Mouse (Mus musculus) lung, adult 2 months (tissue): ENCODE data around the gene Gm49369.

Experiments
- CTCF ChIP-seq: fragments of 200-500 bp; IDR thresholded peaks from 2 replicates; pipeline ENCODE4 v1.5.1; 2011; ENCODE audit warnings: mild to moderate bottlenecking, low read length, control low read depth; ENCODE audit not compliant: insufficient read depth
- POLR2A ChIP-seq: fragments of 200-500 bp; IDR thresholded peaks from 2 replicates; pipeline ENCODE4 v1.6.1; 2011; ENCODE audit warnings: low read depth, mild to moderate bottlenecking, control low read depth, low read length, borderline replicate concordance; ENCODE audit errors: extremely low read depth

GRCm38 (mm10) chr7:142389961-142390650, 7.6 kb upstream of the Gm49369 start:
- TF ChIP-seq CTCF (no peak), POLR2A (no peak)
